Mouse (Mus musculus) stomach, postnatal 0 days (tissue): ENCODE results near the gene Vat1. TPM values are rescaled to one million over a fixed set of nuclear protein-coding genes. Genes with fewer than 3 reads are reported as not detected.

Experiments used
- ATAC-seq: fragments of 200-750 bp; cut with Nextera tagmentation; 2 replicates; pipeline ENCODE4 v1.8.0; 2017; ENCODE audit not compliant: low FRiP score, low TSS enrichment
- DNase-seq: peaks from one replicate; pipeline ENCODE4 v3.0.0-alpha.2; 2016; ENCODE audit warnings: low spot score
- H3K27ac ChIP-seq: fragments of 300-500 bp; sonication (generic); replicated peaks from 2 replicates; pipeline ENCODE4 v1.5.1; 2014; ENCODE audit warnings: mild to moderate bottlenecking, control low read depth
- H3K27me3 ChIP-seq: fragments of 300-500 bp; sonication (generic); 2 replicates; pipeline ENCODE4 v1.6.1; 2014; ENCODE audit warnings: low read length; ENCODE audit not compliant: control insufficient read depth, insufficient read depth
- H3K36me3 ChIP-seq: fragments of 300-500 bp; sonication (generic); 2 replicates; pipeline ENCODE4 v1.6.1; 2014; ENCODE audit warnings: low read length, mixed read lengths; ENCODE audit not compliant: control insufficient read depth, insufficient read depth
- H3K4me1 ChIP-seq: fragments of 300-500 bp; sonication (generic); replicated peaks from 2 replicates; pipeline ENCODE4 v1.6.1; 2014; ENCODE audit warnings: antibody characterized with exemption; ENCODE audit not compliant: control insufficient read depth, insufficient read depth
- H3K4me2 ChIP-seq: fragments of 300-500 bp; sonication (generic); replicated peaks from 2 replicates; pipeline ENCODE4 v1.6.1; 2014; ENCODE audit warnings: low read depth, mild to moderate bottlenecking, control low read depth, moderate library complexity
- H3K4me3 ChIP-seq: fragments of 300-500 bp; sonication (generic); 2 replicates; pipeline ENCODE4 v1.5.1; 2014; ENCODE audit warnings: low read depth, low read length, control low read depth
- H3K9ac ChIP-seq: fragments of 300-500 bp; sonication (generic); 2 replicates; pipeline ENCODE4 v1.6.1; 2014; ENCODE audit warnings: mild to moderate bottlenecking, low read length, control low read depth, mixed read lengths
- H3K9me3 ChIP-seq: fragments of 300-500 bp; sonication (generic); 2 replicates; pipeline ENCODE4 v1.6.1; 2016; ENCODE audit warnings: low read length; ENCODE audit not compliant: control insufficient read depth
- CTCF ChIP-seq: IDR thresholded peaks from 2 replicates; pipeline ENCODE4 v1.5.1; 2016; ENCODE audit warnings: antibody characterized with exemption, low read depth, mild to moderate bottlenecking, moderate library complexity
- EP300 ChIP-seq: optimal IDR thresholded peaks from 2 replicates; pipeline ENCODE3; 2016; ENCODE audit warnings: antibody characterized with exemption
- WGBS: fragments of 180-500 bp; shearing (Covaris S2); extraction: QIAGEN DNeasy Blood & Tissue Kit; methylation state at CpG from one replicate; pipeline ENCODE4 v1.1.7; 2014; 5-methylcytosine and 5-hydroxymethylcytosine counted together
- polyA plus RNA-seq: library from polyadenylated mRNA; unstranded; fragments of >200 nt; fragmentation: Nextera tagmentation; extraction: Ambion mirVana; gene quantifications from 2 replicates; pipeline ENCODE4 v1.2.1, GENCODE M21; 2015

Vat1 gene
- polyA plus RNA-seq, 1 experiment from 2014 or later, result 63.4 TPM

DNA sequence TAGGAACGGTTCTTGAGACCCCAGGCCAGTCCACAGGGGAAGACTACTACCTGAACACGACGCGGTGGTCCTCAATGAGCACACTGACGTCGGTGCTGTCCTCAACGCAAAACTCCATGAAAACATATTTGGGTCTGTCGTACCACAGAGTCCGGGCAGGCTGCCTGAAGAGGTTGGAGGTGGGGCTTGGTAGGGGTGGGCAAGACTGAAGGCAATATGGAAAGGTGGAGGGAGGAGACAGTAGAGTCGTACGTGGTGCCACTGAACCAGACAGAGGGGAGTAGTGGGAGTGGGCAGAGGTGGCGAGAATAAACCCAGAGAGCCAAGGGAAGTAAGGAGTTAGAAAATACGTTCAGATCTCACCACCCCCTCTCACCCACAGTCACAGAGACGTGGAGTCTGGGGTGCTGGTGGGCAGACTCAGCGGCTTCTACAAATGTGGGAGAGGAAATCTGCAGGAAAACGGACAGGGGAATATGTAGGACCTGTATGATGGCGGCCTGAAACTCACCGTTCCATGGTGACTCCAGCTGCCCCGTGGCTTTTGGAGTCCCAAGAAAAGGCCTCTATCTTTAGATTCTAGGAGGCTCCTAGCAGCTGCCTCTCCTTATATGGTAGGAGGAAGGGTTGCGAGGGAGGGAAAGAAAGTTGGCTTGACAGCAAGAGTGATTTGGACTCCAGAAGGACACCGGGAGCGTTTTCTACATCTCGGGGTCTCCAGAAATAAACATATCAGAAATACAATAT lies 41.8 kb downstream of the Vat1 start, which contains the start of gene Gm27029:
Gene Gm27029 (minus strand): TSS at position 692 of the 747 bp plus-strand sequence.
- H3K4me2 ChIP-seq, result peak within 1 kb of the TSS; percentile 92
- peak within 1 kb of the TSS; percentile 94 for H3K4me3 ChIP-seq
- no peak for TF ChIP-seq EP300
- H3K9ac ChIP-seq, result peak within 1 kb of the TSS; percentile 90
- H3K36me3 ChIP-seq, result no peaks in the 10 kb centered on the region
- peak; percentile 45 for DNase-seq
- H3K27ac ChIP-seq, result peak within 1 kb of the TSS; percentile 94
- peak; percentile 61 for ATAC-seq
- H3K27me3 ChIP-seq, result no peaks in the 10 kb centered on the region
- WGBS, result 4% methylated on average over 23 of the region's 23 CpGs
- H3K9me3 ChIP-seq, result no peaks in the 10 kb centered on the region
- peaks cover 4% of the 10 kb centered on the region; the same call in 1 of the 2 replicates for H3K4me1 ChIP-seq

DNA sequence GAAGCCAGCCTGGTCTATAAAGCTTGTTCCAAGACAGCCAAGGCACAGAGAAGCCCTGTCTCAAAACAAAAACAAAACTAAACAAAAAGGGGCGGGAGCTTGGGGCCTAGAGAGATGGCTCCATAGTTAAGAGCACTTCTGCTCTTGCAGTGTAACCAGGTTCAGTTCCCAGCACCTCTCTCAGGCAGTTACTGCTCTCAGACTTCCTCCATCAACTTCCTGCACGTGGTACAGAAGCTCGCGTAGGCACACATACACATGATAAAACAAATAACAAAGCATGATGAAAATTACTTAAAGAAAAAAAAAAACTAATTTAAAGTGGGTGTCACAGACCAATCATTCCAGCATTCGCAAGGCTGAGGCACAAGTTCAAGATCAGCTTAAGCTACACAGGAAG lies 45.9 kb downstream of the Vat1 start:
- no peaks in the 10 kb centered on the region for H3K4me1 ChIP-seq
- ATAC-seq, result no peak

GRCm38 (mm10) chr11:101419610-101420009 lies 46.4 kb downstream of the Vat1 start:
- Histone ChIP-seq H3K27me3 (no peaks in the 10 kb centered on the region), H3K9me3 (no peaks in the 10 kb centered on the region), H3K36me3 (no peaks in the 10 kb centered on the region), H3K4me1 (no peaks in the 10 kb centered on the region), H3K9ac (no peak overlapping the region), H3K27ac (no peak overlapping the region), H3K4me3 (no peak overlapping the region), H3K4me2 (no peak overlapping the region)
- DNase-seq, result no peak
- no peak for ATAC-seq
- WGBS, result 39% methylated on average over 3 of the region's 3 CpGs
- TF ChIP-seq EP300 (no peak), CTCF (peak; percentile 53)

More for the DNA sequence above, 45.9 kb downstream of the Vat1 start:
- no peak overlapping the region for H3K9ac ChIP-seq
- 93% methylated on average over 5 of the region's 5 CpGs for WGBS
- no peaks in the 10 kb centered on the region for H3K36me3 ChIP-seq
- H3K4me3 ChIP-seq, result no peak overlapping the region
- DNase-seq, result no peak
- TF ChIP-seq CTCF, result no peak
- H3K27ac ChIP-seq, result no peak overlapping the region
- no peaks in the 10 kb centered on the region for H3K27me3 ChIP-seq
- no peak overlapping the region for H3K4me2 ChIP-seq
- H3K9me3 ChIP-seq, result no peaks in the 10 kb centered on the region

- DNase-seq, result no peak
- WGBS, result 63% methylated on average over 6 of the region's 6 CpGs
- peaks cover under 1% of the 10 kb centered on the region; the same call in 1 of the 2 replicates for H3K36me3 ChIP-seq
- H3K9me3 ChIP-seq, result no peaks in the 10 kb centered on the region
- no peak overlapping the region for H3K4me3 ChIP-seq
- no peak overlapping the region for H3K4me2 ChIP-seq
- TF ChIP-seq EP300 (no peak), CTCF (no peak)
- H3K27ac ChIP-seq, result no peak overlapping the region
- no peak overlapping the region for H3K9ac ChIP-seq
- ATAC-seq, result no peak
- H3K27me3 ChIP-seq, result no peaks in the 10 kb centered on the region
- no peaks in the 10 kb centered on the region for H3K4me1 ChIP-seq
These were observed 47.0 kb downstream of the Vat1 start for GRCm38 (mm10) chr11:101418991-101419390.

DNA sequence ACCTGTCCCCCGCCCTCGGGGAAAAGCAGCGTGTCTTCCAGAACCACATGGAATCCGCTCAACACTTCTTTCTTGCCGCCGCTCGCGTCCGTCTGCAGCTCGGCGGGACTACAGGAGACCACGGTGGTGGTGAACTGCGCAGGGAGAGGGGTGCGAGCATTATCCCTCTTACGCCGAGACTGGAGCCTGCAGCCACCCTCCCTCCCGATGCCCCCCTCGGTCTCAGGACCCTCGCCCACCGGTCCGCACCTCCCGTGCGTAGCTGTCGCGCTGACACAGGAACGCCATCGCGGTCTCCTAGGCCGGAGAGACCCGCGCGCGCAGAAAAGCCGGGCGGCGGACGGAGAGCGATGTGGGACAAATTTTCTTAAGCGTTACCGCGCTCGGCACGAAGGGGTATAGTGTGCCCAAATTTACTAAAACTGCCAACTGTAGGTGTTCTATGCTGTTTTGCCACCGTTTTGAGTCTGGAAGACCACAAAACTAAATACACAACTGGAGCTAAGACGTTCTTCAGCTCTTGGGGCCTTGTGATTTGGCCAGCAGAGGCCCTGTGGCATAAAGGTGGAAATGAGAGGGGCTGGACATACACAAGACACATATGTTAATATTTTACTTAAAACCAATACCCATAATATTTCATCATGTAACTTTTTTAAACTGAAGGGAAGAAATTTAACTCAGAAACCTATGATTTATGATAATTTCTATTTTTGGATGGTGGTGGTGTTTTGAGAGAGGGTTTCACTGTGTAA lies 48.8 kb downstream of the Vat1 start, which contains the start of gene Aarsd1:
Gene Aarsd1 (minus strand): TSS at position 515 of the 755 bp plus-strand sequence.
- peaks cover 5% of the 10 kb centered on the region; the same call in 1 of the 2 replicates for H3K36me3 ChIP-seq
- H3K9ac ChIP-seq, result peak within 1 kb of the TSS; percentile 75
- H3K27me3 ChIP-seq, result no peaks in the 10 kb centered on the region
- no peaks in the 10 kb centered on the region for H3K4me1 ChIP-seq
- H3K27ac ChIP-seq, result peak within 1 kb of the TSS; percentile 67
- peak within 1 kb of the TSS; percentile 80 for H3K4me3 ChIP-seq
- TF ChIP-seq CTCF, result no peak
- TF ChIP-seq EP300, result no peak
- WGBS, result under 1% methylated on average over 45 of the region's 45 CpGs
- DNase-seq (peak; percentile 83), ATAC-seq (peak; percentile 78)
- no peaks in the 10 kb centered on the region for H3K9me3 ChIP-seq
- H3K4me2 ChIP-seq, result peak within 1 kb of the TSS; percentile 80
